Mouse (Mus musculus) hindbrain, postnatal 0 days (tissue): ENCODE results near the gene Tmc4. TPM values are rescaled to one million over a fixed set of nuclear protein-coding genes. Genes with fewer than 3 reads are reported as not detected.

Experiments used
- ATAC-seq: fragments of 200-750 bp; cut with Nextera tagmentation; 2 replicates; pipeline ENCODE4 v1.8.0; 2017; ENCODE audit warnings: mild to moderate bottlenecking, moderate TSS enrichment, moderate library complexity
- DNase-seq: peaks from one replicate; pipeline ENCODE4 v3.0.0-alpha.2; 2015; ENCODE audit warnings: low spot score
- H3K27ac ChIP-seq: fragments of 300-500 bp; sonication (generic); 2 replicates; pipeline ENCODE4 v1.5.1; 2014; ENCODE audit warnings: mild to moderate bottlenecking
- H3K27me3 ChIP-seq: fragments of 300-500 bp; sonication (generic); 2 replicates; pipeline ENCODE4 v1.6.1; 2014; ENCODE audit warnings: low read length, mixed read lengths; ENCODE audit not compliant: insufficient read depth
- H3K36me3 ChIP-seq: fragments of 300-500 bp; sonication (generic); 2 replicates; pipeline ENCODE4 v1.6.1; 2014; ENCODE audit warnings: low read length, mixed read lengths; ENCODE audit not compliant: insufficient read depth
- H3K4me1 ChIP-seq: fragments of 300-500 bp; sonication (generic); 2 replicates; pipeline ENCODE4 v1.6.1; 2014; ENCODE audit warnings: antibody characterized with exemption, low read length, mixed read lengths; ENCODE audit not compliant: insufficient read depth
- H3K4me2 ChIP-seq: fragments of 300-500 bp; sonication (generic); 2 replicates; pipeline ENCODE4 v1.6.1; 2014; ENCODE audit warnings: low read depth, mild to moderate bottlenecking, low read length, moderate library complexity, mixed read lengths
- H3K4me3 ChIP-seq: fragments of 300-500 bp; sonication (generic); 2 replicates; pipeline ENCODE4 v1.5.1; 2014; ENCODE audit warnings: low read length
- H3K9ac ChIP-seq: fragments of 300-500 bp; sonication (generic); replicated peaks from 2 replicates; pipeline ENCODE4 v1.6.1; 2014; ENCODE audit warnings: mild to moderate bottlenecking, low read length, moderate library complexity, mixed read lengths
- H3K9me3 ChIP-seq: fragments of 300-500 bp; sonication (generic); 2 replicates; pipeline ENCODE4 v1.6.1; 2016; ENCODE audit warnings: low read length, mixed read lengths
- CTCF ChIP-seq: IDR thresholded peaks from 2 replicates; pipeline ENCODE4 v1.5.1; 2016; ENCODE audit warnings: antibody characterized with exemption, control low read depth, low read depth
- WGBS: fragments of 180-500 bp; shearing (Covaris S2); extraction: QIAGEN DNeasy Blood & Tissue Kit; methylation state at CpG from one replicate; pipeline ENCODE4 v1.1.7; 2014; 5-methylcytosine and 5-hydroxymethylcytosine counted together
- microRNA-seq, 2 experiments: library from miRNA; unstranded; fragments of <30 nt; microRNA quantifications; one replicate each; pipeline ENCODE4; 2016
- polyA plus RNA-seq: library from polyadenylated mRNA; unstranded; fragments of >200 nt; fragmentation: Nextera tagmentation; extraction: Ambion mirVana; gene quantifications from 2 replicates; pipeline ENCODE4 v1.2.1, GENCODE M21; 2015
- total RNA-seq: library from RNA; depleted of rRNA; stranded (reverse); fragments of >200 nt; gene quantifications from 2 replicates; pipeline ENCODE4 v1.2.3, GENCODE M21; 2014; rRNA removed

Tmc4 gene
- total and polyA plus RNA-seq, 2 experiments from 2014 or later, result 3.5 to 4.2 TPM

DNA sequence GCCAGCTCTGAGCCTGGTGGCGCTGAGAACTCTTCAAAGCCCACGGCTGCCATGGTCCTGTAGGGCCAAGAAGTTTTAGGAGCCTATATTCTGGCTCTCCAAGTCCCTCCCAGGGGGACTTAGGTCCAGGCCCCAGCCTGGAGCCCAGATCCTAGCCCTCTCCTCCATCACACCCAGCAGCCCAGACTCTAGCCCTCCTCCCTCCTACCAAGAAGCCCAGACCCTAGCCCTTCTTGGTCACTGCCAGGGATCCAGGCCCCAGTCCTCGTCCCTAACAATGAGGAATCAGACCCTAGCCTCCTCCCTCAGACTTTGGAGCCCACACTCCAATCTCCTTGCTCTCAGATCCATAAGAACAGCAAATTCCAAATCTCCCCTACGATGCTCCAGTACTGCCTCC, 48.3 kb downstream of the Tmc4 start:
- WGBS, result 30% methylated on average over 4 of the region's 4 CpGs
- DNase-seq, result no peak
- peak overlapping the region; percentile 54 for H3K4me3 ChIP-seq
- peak overlapping the region; percentile 80 for H3K9ac ChIP-seq
- no peaks in the 10 kb centered on the region for H3K27me3 ChIP-seq
- peak; percentile 31; the same call in 1 of the 2 replicates for ATAC-seq
- H3K36me3 ChIP-seq, result peaks cover 7% of the 10 kb centered on the region; the same call in 1 of the 2 replicates
- no peaks in the 10 kb centered on the region for H3K9me3 ChIP-seq
- TF ChIP-seq CTCF, result no peak
- peak overlapping the region; percentile 91 for H3K27ac ChIP-seq
- peaks cover 20% of the 10 kb centered on the region for H3K4me1 ChIP-seq
- H3K4me2 ChIP-seq, result peak overlapping the region; percentile 98

DNA sequence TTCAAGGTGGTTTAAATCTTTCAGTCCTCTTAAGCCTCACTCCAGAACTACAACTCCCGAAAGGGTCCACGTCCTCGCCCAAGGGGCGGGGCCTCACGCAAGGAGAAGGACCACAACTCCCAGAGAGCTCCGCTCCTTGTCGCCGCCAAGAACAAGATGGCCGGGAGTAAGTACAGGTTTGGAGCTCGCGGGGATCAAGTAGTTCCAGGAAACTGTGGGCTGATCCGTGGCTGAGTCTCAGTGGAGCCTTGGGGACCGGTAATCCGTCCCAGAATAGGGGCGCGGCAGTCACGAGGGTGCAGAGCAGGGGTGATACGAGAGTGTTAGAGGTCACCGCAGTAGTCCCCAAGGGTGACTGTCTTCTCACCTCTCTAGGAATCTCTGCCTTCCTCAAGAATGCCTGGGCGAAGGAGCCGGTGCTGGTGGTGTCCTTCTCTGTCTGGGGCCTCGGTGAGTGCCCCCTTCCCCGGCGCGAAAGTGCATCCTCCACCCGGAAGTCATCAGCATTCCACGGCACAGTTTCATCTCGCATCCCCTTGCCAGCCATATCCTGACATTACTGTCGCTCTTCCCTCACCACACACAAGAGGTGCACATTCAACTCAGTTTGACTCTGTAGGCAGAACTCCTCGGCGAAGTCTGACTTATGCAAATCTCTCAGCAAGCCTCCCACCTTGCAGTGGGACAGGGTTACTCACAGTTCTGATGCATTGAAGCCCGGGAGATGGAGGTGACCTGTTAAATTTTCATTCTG, 59.9 kb downstream of the Tmc4 start, which contains the start of gene Ndufa3:
Gene Ndufa3, plus strand, starts transcription at position 132 of the 754 bp plus-strand sequence.
- peak within 1 kb of the TSS; percentile 86 for H3K4me3 ChIP-seq
- H3K4me1 ChIP-seq, result peaks cover 5% of the 10 kb centered on the region; the same call in 1 of the 2 replicates
- peak within 1 kb of the TSS; percentile 82 for H3K4me2 ChIP-seq
- peak within 1 kb of the TSS; percentile 86 for H3K9ac ChIP-seq
- DNase-seq (peak; percentile 97), ATAC-seq (peak; percentile 96)
- no peaks in the 10 kb centered on the region for H3K9me3 ChIP-seq
- no peak; the same call in 1 of the 2 replicates for TF ChIP-seq CTCF
- H3K36me3 ChIP-seq, result peaks cover 14% of the 10 kb centered on the region; the same call in 1 of the 2 replicates
- H3K27ac ChIP-seq, result peak within 1 kb of the TSS; percentile 87
- H3K27me3 ChIP-seq, result no peaks in the 10 kb centered on the region
- WGBS, result 2% methylated on average over 32 of the region's 32 CpGs

DNA sequence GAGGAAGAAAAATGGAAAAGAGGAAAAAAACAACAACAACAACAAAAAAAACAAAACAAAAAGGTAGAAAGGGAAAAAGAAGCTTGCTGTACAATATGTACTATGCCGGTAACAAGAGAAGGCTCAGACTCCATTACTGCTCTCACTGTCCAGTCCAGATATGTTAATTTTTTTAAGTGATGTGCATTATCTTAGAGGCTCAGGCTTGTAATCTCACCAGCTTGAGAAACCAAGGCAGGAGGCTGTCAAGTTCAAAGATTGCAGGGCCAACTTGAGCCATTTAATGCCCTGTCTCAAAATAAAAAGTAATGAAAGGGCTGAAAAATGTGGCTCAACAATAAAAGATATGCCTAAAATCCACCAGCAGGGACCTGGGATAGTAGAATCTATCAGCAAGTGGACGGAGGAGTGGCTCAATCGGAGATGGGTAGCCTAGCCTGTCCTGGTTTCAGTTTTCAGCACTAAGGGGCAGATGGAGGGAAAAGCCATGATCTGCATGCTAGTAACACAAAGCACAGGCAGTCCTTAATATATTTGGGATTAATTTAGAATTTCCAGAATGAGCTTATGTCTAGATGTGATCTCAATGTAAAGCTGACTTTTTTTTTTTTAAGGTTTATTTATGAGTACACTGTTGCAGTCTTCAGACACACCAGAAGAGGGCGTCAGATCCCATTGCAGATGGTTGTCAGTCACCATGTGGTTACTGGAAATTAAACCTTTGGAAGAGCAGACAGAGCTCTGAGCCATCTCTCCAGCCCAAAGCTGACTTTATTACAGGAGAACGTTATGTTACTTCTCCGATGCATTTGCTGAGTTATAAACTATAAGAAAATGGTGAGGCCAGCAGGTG, 60.7 kb downstream of the Tmc4 start:
- peaks cover 14% of the 10 kb centered on the region; the same call in 1 of the 2 replicates for H3K36me3 ChIP-seq
- H3K4me2 ChIP-seq, result peak overlapping the region; percentile 82; the same call in 1 of the 2 replicates
- H3K4me3 ChIP-seq, result peak overlapping the region; percentile 86
- no peaks in the 10 kb centered on the region for H3K9me3 ChIP-seq
- DNase-seq (no peak), ATAC-seq (no peak; the same call in none of the 2 replicates)
- WGBS, result 40% methylated on average over 6 of the region's 6 CpGs
- H3K27me3 ChIP-seq, result no peaks in the 10 kb centered on the region
- H3K4me1 ChIP-seq, result peaks cover 5% of the 10 kb centered on the region; the same call in 1 of the 2 replicates
- peak; percentile 78 for TF ChIP-seq CTCF
- no peak overlapping the region; the same call in 1 of the 2 replicates for H3K9ac ChIP-seq
- H3K27ac ChIP-seq, result no peak overlapping the region

DNA sequence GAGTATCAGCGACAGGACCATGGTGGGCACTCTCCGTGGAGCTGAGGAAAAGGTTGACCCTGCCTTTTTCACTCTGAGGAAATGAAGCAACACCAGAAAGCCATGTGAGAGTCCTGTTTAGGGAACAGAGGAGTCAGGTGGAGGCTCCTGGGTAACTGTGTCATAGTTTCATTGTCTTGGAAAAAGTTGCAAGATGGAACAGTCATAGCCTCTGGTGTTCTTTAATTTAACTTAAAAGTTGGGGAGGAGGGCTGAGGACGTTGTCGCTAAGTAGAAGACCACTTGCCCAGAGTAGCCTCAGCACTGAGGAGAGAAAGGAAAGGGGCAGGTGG, 61.3 kb downstream of the Tmc4 start, which contains the start of gene Oscar:
Gene Oscar, minus strand, starts transcription at position 101 of the 332 bp plus-strand sequence.
- no peak within 1 kb of the TSS for H3K27ac ChIP-seq
- no peak for DNase-seq
- H3K36me3 ChIP-seq, result peaks cover 14% of the 10 kb centered on the region; the same call in 1 of the 2 replicates
- no peak for TF ChIP-seq CTCF
- H3K9me3 ChIP-seq, result no peaks in the 10 kb centered on the region
- H3K4me1 ChIP-seq, result peaks cover 5% of the 10 kb centered on the region; the same call in 1 of the 2 replicates
- 83% methylated on average over 4 of the region's 4 CpGs for WGBS
- H3K9ac ChIP-seq, result no peak within 1 kb of the TSS; the same call in 1 of the 2 replicates
- H3K4me2 ChIP-seq, result peak within 1 kb of the TSS; percentile 82; the same call in 1 of the 2 replicates
- ATAC-seq, result no peak
- H3K27me3 ChIP-seq, result no peaks in the 10 kb centered on the region
- H3K4me3 ChIP-seq, result peak within 1 kb of the TSS; percentile 86

Small RNAs within 50 kb of the gene (microRNA-seq; reads per million reads assigned to microRNA genes)
- 1.8 to 4.4 reads per million in 2 experiments for gene Mir3572

Other genes with a start within 250 kb of the Tmc4 start
- not detected in 2 replicates for gene Tarm1, start 174.9 kb downstream of the Tmc4 start, total RNA-seq
- gene Tarm1, start 174.9 kb downstream of the Tmc4 start, polyA plus RNA-seq, result 0.10 TPM in 1 of 2 replicates, not detected in the other
- 0.50 and 1.1 TPM in 2 replicates for gene Oscar, start 61.4 kb downstream of the Tmc4 start, total RNA-seq
- gene Oscar, start 61.4 kb downstream of the Tmc4 start, polyA plus RNA-seq, result 0.35 and 0.60 TPM in 2 replicates
- 235 and 572 TPM in 2 replicates for gene Ndufa3, start 60.2 kb downstream of the Tmc4 start, total RNA-seq
- gene Ndufa3, start 60.2 kb downstream of the Tmc4 start, polyA plus RNA-seq, result 664 and 717 TPM in 2 replicates
- gene Tfpt, start 47.6 kb downstream of the Tmc4 start, total RNA-seq, result 14.2 and 17.3 TPM in 2 replicates
- gene Tfpt, start 47.6 kb downstream of the Tmc4 start, polyA plus RNA-seq, result 31.4 and 35.9 TPM in 2 replicates
- 48.6 and 50.8 TPM in 2 replicates for gene Prpf31, start 47.6 kb downstream of the Tmc4 start, total RNA-seq
- gene Prpf31, start 47.6 kb downstream of the Tmc4 start, polyA plus RNA-seq, result 77.6 and 78.6 TPM in 2 replicates
- 23.7 and 26.0 TPM in 2 replicates for gene Cnot3, start 32.3 kb downstream of the Tmc4 start, total RNA-seq
- gene Cnot3, start 32.3 kb downstream of the Tmc4 start, polyA plus RNA-seq, result 26.4 and 29.8 TPM in 2 replicates
- gene Leng1, start 11.7 kb downstream of the Tmc4 start, total RNA-seq, result 2.2 and 3.6 TPM in 2 replicates
- gene Leng1, start 11.7 kb downstream of the Tmc4 start, polyA plus RNA-seq, result 10.9 and 13.2 TPM in 2 replicates
- gene Tsen34, start 15.3 kb upstream of the Tmc4 start, total RNA-seq, result 408 and 417 TPM in 2 replicates
- gene Tsen34, start 15.3 kb upstream of the Tmc4 start, polyA plus RNA-seq, result 254 and 255 TPM in 2 replicates
- gene Mboat7, start 16.0 kb upstream of the Tmc4 start, total RNA-seq, result 212 and 229 TPM in 2 replicates
- 117 and 119 TPM in 2 replicates for gene Mboat7, start 16.0 kb upstream of the Tmc4 start, polyA plus RNA-seq
- gene Rps9, start 26.4 kb upstream of the Tmc4 start, total RNA-seq, result 545 and 569 TPM in 2 replicates
- gene Rps9, start 26.4 kb upstream of the Tmc4 start, polyA plus RNA-seq, result 743 and 752 TPM in 2 replicates
- 0.37 TPM in 1 of 2 replicates, not detected in the other for gene Pirb, start 42.8 kb upstream of the Tmc4 start, total RNA-seq
- 0.39 and 0.47 TPM in 2 replicates for gene Pirb, start 42.8 kb upstream of the Tmc4 start, polyA plus RNA-seq
- gene Gm15448, start 148.1 kb upstream of the Tmc4 start, total RNA-seq, result not detected in 2 replicates
- not detected in 2 replicates for gene Gm15448, start 148.1 kb upstream of the Tmc4 start, polyA plus RNA-seq
- not detected in 2 replicates for gene Pira2, start 167.5 kb upstream of the Tmc4 start, total RNA-seq
- gene Pira2, start 167.5 kb upstream of the Tmc4 start, polyA plus RNA-seq, result not detected in 2 replicates
- 0.07 TPM in 1 of 2 replicates, not detected in the other for gene Gm14548, start 220.6 kb upstream of the Tmc4 start, total RNA-seq
- not detected in 2 replicates for gene Gm14548, start 220.6 kb upstream of the Tmc4 start, polyA plus RNA-seq
- not detected in 2 replicates for gene Lilra6, start 237.9 kb upstream of the Tmc4 start, total RNA-seq
- gene Lilra6, start 237.9 kb upstream of the Tmc4 start, polyA plus RNA-seq, result not detected in 2 replicates